Mouse (Mus musculus): ENCODE measurements around the gene Gmds.

The Gmds gene

DNA sequence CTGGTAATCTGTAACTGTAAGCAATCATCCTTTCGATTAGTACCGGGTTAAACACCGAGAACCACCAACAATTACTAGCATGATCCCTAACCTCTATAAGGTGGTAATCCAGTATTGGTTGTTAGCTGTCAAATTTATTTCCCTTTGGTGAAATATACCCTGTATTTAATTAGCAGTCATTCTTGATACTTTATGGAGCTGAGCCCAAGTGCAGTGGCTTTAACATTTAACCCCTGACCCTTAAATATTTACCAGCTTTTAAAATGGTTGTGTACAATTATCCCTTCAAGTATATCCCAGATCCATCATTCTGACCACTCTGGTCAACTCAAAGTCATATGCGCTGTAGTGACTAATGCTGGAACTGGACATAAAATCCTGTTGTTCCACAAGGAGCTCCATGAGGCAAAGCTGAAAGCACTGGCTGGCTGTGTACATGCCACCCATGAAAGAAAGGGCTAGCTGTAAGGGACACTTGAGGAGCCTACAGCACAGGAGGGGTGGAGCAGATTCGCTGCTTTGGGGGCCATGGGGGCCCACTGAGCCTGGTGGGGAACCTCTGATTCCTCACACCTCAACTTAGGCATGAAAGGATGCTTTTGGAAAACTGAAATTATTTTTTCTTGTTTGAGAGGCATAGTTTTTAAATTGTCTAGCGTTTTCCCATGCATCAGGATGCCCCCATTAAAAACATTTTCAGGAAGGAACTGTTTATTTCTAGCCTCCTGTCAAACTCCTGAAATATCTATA lies 312.1 kb downstream of the Gmds start:
- no peak for DNase-seq (ENCODE audit: low spot score)

DNA sequence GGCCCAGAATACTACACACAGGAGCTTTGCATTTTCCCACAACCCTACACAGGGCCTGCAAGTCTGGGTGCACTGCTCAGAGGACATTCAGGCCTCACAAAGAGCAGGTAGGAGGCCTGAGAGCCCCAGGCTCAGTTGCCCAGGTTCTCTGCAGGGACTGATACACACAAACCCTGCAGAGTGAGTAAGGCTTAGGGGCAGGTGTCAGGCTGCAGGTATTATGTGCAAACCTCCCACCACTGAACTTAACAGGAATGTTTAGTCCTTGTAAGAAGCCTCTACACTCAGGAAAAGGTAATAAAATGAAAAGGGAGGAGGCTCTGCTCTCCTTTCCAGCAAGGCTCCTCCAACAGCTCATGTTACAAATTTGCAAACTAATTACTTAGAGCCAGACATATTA lies 313.7 kb downstream of the Gmds start:
- DNase-seq (ENCODE audit: low spot score): no peak

DNA sequence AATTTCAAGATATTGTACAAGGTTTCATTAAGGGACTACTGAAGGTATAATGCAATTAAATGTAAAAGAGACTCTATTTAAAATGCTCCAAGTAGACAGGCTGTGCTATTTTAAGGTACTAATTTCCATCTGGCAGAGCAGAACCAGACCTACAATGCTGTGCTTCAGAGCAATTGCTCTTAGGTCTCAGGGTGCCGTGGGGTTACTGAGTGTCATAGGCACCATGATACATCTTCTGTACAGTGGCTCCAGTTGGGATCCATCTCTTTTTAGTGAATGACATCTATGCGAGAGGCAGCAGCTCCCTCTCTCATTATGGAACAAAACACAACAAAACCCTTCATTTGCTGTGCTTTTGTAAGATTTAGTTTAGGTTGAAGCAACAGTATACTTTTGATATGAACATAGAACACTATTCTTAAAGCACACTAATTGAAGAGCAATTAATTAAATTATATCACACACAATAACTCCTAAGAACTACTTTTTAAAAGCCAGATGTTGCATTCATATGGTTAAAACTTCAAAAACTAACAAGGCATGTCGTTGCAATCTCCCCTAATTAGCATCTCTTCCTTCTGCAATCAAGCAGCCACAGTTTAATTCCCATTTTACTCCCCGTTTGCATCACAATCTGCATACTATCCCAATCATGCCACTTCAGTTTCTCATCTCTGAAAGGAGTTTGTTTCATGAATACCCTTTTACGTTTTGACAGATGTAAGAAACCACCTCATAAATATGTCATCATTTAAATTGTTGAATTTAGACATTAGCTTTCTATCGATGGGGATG lies 317.9 kb downstream of the Gmds start:
- no peak for DNase-seq (ENCODE audit: low spot score)

DNA sequence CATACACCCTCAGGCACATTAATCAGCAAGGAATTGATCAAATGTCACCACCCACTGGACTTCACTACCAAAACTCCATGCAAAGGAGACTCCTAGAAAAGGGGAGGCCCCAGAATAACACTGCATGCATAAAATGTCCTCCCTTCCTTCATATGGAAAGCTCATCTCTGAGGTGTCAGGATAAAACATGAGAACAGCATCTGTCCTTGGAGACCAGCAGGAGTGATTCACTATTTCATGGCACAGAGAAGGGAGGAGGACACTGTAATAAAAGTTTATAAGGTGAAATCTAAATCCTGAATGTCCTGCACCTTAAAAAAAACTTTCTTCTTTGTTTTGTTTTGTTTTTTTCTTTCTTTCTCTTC lies 319.3 kb downstream of the Gmds start:
- DNase-seq (ENCODE audit: low spot score): no peak

DNA sequence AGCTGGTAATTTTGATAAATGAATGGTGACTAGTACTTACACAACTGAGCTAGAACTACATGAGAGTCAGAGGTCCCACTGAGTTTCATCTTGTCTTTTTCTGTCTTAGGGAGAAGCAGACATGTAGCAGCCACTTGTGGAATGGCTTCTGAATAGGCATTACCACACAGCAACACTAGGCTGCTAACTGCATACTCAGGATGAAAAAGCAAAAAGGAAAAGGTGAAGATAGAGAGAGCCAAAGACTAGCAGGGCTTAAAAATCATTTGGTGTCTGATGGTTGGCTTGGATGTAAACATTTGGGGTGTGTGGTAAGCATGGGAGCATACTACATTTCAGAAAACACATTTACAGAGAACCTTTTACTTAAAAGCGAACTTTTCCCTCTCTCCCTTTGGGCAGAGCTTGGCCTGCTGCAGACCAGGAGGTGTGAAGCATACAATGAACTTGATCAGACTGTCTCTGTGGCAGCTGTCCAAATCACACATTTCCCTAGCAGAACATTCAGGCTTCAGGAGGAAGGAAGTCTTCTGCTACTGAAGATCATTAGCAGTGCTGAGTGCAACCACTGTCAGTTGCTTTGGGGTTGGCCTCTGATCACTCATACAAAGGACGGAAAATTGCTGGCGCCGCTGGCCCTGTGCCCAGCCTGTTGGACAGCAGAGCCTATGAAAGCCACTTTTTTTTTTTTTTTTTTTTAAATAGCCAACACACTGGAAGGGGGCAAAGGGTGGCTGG lies 319.9 kb downstream of the Gmds start:
- no peak for DNase-seq (ENCODE audit: low spot score)

DNA sequence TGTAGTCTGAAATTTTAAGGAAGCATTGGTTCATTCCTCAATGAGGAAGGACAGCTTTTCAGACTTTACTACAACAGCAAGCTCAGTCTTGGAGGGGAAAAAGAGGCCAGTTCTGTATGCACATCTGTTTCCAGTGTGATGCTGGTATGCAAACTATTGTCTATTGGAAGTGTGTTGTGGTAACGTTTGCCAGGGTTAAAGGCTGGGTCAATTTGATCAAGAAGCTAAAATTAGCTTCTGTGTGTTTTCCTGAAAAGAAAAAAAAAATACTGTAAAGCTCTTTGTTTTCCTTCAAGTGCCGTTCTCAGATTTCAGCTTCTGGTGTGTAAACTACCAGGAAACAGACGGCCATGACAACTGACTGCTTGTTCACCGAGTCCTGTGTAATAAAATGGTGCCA lies 329.7 kb downstream of the Gmds start:
- no peak for DNase-seq (ENCODE audit: low spot score)

DNA sequence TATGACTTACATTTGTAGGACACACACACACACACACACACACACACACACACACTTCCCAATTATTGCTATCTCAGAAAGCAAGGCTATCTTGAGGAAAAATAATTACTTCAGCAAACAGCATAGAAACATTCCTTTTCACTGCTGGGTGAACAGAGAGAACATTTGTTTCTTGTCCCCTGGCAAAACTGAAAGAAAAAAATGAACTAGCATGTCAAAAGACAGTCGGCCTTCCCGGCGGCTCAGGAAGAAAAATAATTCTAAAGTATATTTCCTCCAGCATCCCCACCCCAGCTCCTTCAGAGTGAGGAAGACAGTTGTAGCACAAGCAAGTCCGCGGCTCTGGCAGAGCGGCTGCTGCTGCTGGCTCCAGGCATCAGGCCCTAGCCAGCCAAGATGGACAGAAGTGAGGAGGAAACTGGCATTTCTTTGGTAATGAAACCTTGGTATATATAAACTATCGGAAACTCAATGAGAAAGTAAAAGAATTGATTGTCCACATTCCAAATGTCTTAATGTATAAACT lies 330.4 kb downstream of the Gmds start:
- DNase-seq (ENCODE audit: low spot score): no peak

DNA sequence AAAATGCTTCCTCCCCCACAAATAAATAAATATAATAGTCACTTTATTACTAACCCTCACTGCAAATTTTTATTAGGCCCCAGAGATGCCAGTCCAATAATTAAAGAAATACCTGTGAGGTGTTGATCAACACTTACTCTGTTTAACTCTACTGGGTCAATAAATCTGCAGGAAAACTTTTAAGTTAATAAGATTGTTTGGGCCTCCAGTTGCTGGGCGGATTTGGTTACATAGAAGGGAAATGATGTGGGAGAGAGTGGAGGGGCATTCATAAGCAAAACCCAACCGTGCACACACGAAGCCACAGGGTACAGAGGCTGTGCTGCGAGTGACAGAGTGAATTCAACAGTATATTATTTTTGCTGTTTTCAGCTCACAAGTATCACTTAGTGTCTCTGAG lies 345.1 kb downstream of the Gmds start:
- DNase-seq (ENCODE audit: low spot score): no peak

DNA sequence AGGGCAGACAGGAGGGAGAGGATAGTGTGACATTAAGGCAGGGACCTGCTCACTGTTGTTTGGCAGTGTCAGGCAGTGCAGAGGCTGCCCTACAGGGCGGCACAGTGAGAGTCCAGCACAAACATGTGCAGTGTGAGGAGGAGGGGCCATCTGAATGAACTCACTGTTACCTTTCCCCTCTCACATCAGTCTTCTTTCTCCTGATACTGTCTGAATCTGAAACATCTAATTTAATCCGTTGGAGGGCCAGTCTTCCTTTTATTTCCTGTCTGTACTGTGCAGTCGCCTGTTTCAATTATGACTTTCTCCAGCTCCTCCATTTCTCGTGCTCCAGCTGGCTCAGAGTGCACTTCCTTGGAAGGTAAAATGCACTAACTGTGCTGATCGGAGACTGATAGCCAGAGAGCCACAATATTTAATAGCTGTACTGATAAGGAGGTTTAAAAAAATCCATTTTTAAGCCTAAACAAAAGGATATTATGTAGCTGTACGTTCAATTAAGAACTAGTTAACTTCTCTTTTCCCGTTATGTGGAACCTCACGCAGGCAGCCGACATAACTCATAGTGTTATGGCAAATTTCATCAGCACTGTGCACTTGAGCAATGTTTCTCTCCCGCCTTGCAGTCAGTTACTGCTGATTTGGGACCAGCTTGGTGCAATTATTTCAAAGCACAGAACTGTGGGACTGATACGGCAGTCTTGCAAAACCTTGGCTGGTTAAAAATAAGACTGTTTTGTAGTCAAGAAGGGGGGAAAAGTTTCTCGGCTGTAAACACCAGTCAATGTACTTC lies 345.9 kb downstream of the Gmds start:
- no peak for DNase-seq (ENCODE audit: low spot score)

DNA sequence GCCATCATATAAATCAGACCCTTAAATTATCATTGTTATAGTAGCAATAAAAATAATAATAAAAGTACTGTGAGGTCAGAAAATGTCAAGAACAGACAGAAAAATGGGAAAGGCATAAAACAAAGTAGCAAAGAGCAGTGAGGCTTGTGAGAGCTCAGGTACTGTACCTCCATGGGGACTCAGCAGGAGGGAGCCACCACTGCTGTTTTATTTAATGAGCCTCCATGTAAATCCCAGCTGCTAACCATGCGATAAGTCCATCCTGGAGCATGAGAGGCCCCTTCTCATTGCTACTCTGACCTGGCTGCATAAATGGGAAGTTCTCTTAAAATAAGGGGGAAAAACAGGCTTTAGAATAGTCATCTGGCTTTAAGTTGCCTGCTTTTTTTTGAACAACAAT lies 357.3 kb downstream of the Gmds start:
- no peak for DNase-seq (ENCODE audit: low spot score)

DNA sequence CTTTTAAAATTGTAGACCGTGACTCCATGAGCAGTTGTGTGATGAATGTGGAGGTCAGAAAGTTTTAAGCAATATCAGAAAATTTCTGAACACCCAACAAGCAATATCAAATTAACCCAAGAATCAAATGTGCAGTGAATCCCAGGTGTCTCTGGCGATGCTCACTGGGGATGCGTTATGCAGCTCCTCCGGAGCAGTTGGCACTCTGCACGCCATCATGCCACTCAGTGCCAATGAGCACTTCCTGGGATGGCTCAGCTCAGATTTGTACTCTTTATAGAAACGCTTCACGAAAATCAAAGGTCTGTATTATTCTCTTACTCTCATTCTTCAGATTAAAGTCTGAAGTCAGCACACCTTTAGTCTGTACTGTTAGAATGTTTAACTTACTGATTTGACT lies 360.4 kb downstream of the Gmds start:
- no peak for DNase-seq (ENCODE audit: low spot score)

DNA sequence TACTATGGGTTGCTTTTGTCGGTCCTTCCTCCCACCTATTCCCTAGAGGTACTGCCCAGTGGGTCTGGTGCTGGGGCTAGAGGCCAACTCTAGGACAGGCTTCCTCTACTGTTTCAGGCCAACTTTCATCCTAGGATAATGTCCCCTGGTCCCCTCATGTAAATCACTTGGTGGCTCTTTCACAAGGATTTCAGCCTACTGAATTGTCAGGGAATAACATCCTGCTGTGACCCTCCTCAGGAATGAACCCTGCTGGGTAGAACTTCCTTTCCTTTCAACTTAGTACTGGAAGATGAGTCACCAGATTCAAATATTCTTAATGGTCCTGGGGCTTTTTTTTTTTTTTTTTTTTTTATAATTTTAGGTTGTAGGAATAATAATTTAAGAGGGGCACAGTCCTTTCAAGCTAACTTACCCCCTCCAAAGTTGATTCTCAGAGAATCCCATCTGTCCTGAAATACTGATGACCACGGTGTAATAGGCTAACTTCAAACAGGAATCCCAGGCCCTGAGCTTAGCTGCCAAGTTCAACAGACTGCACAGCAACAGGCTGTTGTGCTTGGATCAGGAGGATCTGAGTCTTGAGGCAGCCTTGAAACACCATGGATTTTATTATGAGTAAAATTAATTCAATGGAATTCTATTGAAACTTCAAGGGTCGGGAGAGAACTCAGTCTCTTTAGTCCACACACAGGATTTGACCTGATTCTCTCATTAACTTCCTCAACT lies 363.6 kb downstream of the Gmds start:
- no peak for DNase-seq (ENCODE audit: low spot score)

DNA sequence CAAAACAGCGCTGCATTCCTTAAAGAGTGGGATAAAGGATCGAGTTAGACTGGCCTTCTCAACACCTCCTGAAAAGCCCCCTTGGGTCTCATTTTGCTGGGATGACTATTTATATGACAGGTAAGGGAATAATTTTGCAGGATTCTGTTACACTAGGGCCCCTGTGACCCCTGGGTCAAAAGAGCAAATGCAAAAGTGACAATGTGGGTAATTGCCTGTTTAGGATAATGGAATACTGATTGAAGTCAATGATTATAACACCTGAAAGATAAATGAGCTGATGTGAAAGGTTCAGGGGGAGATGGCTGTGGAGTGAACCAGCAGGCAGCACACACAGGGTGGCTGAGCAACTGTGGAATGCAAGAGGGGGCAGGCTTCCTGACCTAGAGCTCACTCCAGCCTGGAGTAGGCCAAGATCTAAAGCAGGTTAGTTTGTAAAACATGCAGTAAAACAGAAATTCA lies 367.5 kb downstream of the Gmds start:
- DNase-seq (ENCODE audit: low spot score): no peak

DNA sequence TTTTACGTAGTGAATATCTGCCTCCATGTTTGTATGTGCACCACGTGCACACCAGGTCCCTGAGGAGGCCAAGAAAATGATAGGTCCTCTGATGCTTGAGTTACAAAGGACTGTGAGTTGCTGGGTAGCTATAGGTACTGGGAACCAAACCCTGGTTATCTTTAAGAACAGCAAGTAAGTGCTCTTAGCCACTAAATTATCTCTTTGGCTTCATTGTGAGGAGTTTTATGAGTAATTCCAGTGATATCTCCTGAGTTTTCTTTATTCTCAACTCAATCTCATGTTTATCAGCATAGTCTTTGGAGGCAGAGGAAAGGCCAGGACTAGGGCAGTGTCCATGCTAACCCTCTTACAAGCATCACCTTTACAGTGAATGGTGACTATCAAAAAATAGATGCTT lies 370.3 kb downstream of the Gmds start:
- DNase-seq (ENCODE audit: low spot score): no peak

DNA sequence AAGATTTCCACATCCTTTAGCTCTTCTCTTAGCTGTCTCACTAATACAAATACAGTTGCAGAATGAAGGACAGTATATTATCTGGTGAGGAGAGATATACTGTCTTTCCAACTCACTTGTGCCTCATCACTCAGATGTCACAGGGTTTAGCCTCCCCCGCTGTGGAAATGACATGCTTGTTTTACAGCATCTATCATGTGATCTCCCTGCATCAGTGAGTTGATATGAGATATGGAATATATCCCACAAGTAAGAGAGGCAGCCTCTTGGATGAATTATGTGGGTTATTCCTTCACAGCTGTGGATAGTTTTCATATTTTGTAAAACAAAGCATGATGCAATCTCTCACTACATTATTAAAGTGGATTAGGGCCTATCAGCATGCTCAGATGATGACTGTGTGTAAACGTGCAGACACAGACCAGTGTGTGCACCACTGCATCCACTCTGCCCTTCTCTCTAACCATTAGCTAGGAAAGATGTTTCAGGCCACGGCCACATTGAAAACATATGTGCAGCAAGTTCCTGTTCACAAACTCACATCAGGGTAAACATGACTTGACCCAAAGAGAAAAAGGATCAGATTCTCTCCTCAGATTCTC lies 371.5 kb downstream of the Gmds start:
- DNase-seq (ENCODE audit: low spot score): no peak

DNA sequence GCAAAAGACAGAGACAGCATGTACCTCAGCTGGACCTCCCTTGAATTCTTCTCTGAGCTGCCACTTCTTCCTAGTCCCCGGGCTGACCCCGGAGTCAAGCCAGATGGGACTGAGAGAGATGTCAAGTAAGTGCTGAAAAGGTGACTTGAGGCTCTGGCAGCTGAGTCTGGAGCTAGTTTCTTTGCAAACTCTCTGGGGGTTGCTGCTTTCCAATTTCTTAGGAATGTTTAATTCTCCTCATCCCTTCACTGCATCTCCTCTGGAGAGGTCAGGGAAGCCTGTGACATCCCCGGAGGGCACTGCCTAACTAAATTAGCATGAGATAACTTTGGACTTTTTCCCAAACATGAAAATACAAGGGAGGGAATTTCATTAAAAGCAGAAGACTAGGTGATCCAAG lies 378.0 kb downstream of the Gmds start:
- DNase-seq (ENCODE audit: low spot score): no peak

DNA sequence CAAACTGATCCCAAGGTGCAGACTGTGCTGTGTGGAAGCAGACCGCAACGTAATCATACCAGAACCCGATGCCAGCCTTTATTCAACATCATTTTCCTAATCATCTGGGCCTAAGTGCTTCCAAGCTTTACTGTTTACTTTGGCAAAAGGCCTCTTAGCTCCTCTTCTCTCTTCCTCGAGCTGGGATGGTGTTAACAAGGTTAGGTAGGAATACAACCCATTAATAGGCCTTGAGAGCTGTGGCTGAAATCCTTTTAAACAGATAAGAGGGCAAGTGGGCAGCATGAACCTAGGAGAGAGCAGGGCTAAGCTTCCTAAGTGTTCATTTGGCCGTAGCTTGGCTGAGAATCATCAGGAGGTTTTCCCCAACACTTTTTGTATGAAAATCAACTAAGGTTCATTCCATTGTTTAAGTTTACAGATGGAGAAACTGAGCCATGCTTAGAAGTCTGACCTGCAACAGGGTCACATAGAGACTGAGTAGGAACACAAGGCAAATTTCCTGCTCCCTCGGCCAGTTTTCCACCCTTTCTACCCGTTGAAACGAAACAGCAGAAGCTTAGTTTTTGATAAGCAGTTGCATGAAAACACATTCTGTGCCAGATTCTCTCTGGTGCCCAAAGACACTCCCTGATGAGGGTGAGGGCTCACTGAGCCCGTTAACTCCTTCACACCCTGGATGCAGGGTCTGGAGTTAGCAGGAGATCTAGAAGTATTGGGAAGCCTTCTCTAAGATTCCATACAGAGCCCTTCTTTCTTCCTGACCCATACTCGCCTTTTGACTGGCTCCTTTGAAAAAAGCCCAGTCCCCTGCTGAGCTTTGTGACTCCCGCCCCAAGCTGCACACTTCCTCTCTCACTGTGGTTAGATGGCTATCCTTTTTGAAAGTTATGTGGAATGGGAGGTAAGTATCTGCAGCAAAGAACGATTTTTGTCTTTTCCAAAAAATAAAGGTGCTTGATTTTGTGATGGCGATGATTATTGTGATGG lies 379.9 kb downstream of the Gmds start:
- DNase-seq (ENCODE audit: low spot score): no peak

DNA sequence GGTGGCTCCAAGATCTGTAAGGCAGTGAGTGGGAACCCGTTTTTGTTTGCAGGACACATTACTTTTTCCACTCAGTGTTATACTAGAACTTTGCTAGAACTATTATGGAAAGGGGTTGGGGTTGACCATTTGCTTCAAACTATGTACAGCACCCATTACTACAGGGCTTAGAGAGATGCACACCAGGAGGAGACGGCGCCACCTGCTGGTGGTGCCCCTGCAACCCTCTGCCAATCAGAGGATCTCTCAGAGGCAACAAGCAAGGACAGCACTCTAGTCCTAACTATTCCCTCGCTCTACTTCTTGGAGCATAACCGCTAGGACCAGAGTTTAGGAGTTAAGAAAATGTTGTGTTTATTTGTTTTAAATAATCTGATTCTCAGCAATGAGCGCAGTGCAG lies 382.0 kb downstream of the Gmds start:
- DNase-seq (ENCODE audit: low spot score): no peak

DNA sequence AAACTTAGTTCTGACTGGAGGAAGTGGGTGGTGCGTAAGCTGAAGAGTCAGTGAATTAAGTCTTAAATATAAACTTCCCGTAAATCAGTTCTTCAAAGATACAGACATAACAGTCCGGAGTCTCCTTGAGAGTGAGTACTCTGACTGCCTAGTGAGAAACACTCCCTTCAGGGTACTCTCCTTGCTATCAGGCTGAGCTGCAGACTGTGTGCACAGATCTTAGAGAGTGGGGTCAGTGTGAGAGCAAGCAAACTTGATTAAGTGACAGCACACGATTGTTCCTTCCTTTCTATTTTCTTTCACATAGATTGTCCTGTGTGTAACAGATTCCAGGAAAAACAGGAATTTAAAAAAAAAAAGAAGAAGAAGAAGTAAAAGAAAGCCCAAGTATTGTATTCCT lies 382.4 kb downstream of the Gmds start:
- DNase-seq (ENCODE audit: low spot score): no peak

DNA sequence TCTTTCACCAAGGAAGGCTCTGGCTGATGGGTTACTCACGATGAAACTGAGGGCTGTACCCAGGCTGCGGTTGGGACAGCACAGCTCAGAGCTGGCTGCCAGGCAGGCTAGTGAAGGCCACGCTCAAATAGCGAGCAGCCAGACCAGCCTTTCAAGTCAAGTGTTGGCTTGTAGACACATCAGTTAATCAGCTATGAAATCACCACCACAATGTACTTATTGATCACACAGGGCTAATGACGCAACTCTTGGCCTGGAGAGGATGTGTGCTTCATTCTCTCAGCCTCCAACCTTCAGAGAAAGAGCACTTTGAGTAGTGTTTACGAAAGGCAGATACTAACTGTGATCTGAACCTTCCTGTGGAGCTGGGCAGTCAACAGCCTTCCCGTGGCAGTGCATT lies 383.4 kb downstream of the Gmds start:
- DNase-seq (ENCODE audit: low spot score): no peak

All from ovary, postnatal 10 days (tissue).